Mouse (Mus musculus): ENCODE measurements around the gene Vmn1r34.
"Not testable (repeated sequence)": the region's sequence is repeated elsewhere in the genome, so short reads cannot be mapped to it uniquely, and the experiment has no call there.

Vmn1r34 gene

GRCm38 (mm10) chr6:66643779-66644178, at the start of gene Vmn1r34:
Vmn1r34 (minus strand) TSS chr6:66643879.
- DNase-seq (ENCODE audit: low read depth, low spot score), result no peak

- DNase-seq (ENCODE audit: low read depth, low spot score), result no peak
These were observed 42.1 kb upstream of the Vmn1r34 start, which contains the start of gene Vmn1r35 for GRCm38 (mm10) chr6:66685806-66686205. Vmn1r35 (minus strand) TSS chr6:66685906.

GRCm38 (mm10) chr6:66618182-66618581, 25.5 kb downstream of the Vmn1r34 start, which contains the start of gene Vmn1r33:
Vmn1r33 (minus strand) TSS chr6:66618282.
- DNase-seq (ENCODE audit: low read depth, low spot score), result not testable (repeated sequence)

GRCm38 (mm10) chr6:66595804-66596203, 47.9 kb downstream of the Vmn1r34 start:
- no peak for DNase-seq (ENCODE audit: low read depth, low spot score)

Measured in forelimb bud, embryonic 11.5 days (tissue).